Mouse (Mus musculus) fibroblast of lung, adult 2 months (primary cell): Measurements from ENCODE around the gene Tmem156.

Experiments
- DNase-seq: peaks from one replicate; pipeline ENCODE4 v3.0.0-alpha.2; 2011; ENCODE audit warnings: low read depth

Tmem156 gene

DNA sequence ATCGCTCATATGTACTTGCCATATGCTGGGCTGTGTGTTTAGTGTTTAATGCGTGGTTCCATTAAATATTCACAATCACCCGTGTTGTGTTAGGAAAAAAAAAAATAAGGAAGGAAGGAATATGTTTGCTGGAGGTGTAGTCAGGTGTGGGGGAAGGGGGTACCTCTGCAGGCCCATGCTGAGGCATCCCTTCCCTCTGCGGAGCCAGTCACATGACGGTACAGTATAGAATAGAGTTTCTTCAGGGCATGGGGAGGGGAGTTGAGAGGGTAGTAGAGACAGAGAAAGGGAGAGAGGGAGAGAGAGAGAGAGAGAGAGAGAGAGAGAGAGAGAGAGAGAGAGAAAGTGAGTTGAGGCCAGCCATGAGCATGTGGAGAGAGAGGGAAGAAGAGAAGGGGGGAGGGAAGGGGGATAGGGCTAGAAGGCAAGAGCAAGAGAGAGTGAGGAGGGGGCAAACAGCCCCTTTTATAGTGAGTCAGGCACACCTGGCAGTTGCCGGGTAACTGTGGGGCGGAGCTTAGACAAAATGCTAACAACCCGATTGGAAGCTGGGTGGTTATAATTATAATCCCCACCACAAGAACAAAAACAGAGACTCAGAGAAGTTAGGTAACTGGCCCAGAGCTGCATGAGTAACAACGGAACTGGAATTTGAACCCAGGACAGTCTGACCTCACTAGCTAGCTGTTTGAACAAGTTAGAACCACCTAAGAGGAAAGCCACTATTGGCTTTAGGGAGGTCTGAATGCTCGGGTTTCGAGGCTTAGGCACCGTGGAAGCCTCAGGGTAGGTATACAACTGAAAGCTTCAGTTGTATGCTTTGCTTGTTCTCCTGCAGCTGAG, 45.3 kb downstream of the Tmem156 start:
- peak; percentile 13 for DNase-seq

GRCm38 (mm10) chr5:65045642-65046370, 46.1 kb downstream of the Tmem156 start:
- DNase-seq = peak; percentile 31

GRCm38 (mm10) chr5:65043407-65043895, 48.5 kb downstream of the Tmem156 start:
- no peak for DNase-seq

- DNase-seq = no peak
Measured at GRCm38 (mm10) chr5:65040463-65040862, 51.5 kb downstream of the Tmem156 start.

DNA sequence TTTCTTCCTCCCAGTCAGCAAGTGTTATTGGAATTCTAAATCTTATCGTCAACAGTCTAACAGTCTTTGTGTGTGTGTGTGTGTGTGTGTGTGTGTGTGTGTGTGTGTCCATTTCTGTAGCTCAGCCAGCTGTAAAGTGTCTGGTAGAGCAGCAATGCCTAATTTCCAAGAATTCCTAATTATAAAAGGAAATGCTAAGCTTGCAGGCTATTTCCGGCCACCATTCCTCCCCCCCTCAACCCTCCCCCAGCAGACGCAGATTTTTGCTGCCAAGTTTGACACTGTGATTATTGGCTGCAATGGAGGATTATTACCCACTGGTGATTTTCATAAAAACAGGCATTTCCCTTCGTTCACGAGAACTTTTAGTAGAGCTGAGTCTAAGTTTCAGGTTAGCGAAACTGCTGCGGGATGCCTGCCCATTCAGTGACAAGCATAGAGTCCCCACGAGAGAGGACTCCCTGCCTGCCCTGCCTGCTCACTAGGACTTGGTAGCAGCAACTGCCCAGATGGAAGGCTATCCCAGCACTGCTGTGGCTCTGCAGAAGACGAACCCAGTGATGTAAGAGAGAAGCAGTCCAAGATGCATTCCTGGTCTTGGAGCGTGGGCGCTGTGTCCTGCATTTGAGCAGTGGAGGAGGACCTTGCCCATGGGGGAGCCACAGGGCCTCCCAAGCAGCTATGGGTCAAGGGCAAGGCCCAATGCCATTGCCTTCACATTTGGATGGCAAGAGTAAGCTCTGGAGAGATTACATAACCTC, 52.9 kb downstream of the Tmem156 start:
- peak; percentile 16 for DNase-seq

DNA sequence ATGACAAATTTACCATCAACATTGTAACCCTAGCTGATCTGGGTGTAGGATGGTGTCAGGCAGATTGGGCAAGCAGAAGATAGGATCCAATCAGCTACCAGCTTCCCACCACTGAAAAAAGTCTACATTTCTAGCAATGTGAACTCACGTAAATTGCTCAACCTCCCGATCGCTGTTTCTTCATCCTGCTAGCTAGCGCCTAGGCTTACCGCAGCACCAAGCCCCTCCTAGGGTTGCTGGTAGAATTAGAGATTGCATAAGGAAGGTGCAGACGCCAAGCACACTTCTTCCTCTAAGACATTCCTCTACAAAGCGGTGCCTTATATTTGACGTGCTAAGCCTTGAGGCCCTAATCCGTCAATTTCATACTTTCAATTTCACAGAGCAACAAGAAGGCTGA, 53.6 kb downstream of the Tmem156 start:
- peak; percentile 51 for DNase-seq

GRCm38 (mm10) chr5:65036597-65036996, 55.3 kb downstream of the Tmem156 start:
- DNase-seq = no peak

DNA sequence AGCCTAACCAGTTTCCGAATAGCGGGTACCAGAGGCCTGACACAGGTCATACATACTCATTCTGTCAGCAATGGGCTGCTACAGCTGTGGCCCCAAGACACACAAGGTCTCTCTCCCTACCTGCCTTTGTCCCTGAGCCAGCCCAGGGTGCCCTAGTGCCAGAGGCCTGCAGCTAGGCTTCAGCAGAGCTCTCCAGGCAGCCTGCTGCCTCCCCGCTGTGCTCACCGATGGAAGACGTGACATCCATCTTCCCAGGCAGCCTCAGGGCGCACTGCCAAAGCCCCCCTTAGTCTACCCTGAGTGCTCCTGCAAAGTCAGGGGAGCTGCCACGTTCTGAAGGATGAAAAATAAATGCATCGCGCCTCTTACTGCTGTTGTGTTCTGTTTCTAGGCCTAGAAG, 63.9 kb downstream of the Tmem156 start:
- no peak for DNase-seq

DNA sequence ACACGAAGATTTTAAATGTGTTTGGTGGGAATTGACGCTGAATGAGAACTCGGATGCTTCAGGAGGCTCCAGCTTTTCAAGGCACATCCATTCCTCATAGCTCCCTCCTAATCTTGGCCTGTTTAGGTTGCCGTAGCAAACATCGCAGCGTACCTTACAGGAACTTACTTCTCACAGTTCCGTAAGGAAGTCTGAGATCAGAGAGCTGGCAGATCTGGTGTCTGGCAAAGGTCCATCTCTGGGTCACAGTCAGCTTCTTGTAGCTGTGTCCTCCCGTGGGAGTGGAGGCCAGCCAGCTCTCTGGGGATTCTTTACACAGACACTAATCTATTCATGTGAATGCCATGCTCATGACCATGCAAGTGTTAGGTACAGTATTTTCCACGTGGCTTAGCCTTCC, 65.2 kb downstream of the Tmem156 start:
- DNase-seq = no peak

- no peak for DNase-seq
Measured at GRCm38 (mm10) chr5:65025916-65026315, 66.0 kb downstream of the Tmem156 start.

GRCm38 (mm10) chr5:65024641-65025040, 67.3 kb downstream of the Tmem156 start:
- DNase-seq = no peak

GRCm38 (mm10) chr5:65022006-65022405, 69.9 kb downstream of the Tmem156 start:
- DNase-seq = no peak

DNA sequence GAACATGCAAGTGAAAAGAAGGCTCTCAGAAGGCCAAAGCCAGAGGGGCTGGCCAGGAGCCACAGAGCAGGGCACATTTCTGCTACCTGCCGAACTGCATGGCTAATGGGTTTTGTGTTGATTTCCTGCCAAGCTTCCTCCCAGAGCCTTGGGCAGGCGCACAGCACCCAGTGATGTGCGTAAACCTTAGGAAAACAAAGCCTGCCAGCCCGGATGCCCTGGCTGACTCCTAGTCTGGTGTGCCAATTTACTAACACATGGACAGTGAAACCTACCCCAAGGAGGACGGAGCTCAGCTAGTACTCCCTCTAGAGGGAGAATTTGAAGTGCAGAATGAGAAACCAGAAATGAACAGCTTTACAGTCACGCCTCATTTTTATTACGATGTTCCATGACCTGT, 72.1 kb downstream of the Tmem156 start:
- DNase-seq = no peak

DNA sequence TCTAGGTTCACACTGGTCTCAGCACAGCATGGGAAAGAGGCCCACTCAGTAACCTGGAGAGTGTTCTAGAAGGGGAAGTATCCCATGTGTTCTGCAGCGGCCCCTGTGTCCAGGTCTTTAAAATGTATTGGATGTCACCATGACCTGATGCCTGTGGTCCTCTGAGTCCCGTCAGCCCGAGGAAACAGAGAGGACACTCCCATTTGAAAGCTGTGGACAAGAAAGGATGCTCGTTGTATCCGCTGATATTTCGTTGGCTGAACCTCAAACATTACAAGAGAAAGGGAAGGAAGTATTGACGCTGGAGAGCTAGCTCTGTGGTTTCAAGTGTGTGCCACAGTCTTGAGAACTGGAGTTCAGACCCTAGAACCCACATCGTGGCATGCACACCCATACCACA, 72.8 kb downstream of the Tmem156 start:
- no peak for DNase-seq

GRCm38 (mm10) chr5:65015508-65015907, 76.4 kb downstream of the Tmem156 start:
- no peak for DNase-seq

GRCm38 (mm10) chr5:65011901-65012573, 79.9 kb downstream of the Tmem156 start:
- no peak for DNase-seq

GRCm38 (mm10) chr5:65006011-65006491, 85.9 kb downstream of the Tmem156 start:
- no peak for DNase-seq

DNA sequence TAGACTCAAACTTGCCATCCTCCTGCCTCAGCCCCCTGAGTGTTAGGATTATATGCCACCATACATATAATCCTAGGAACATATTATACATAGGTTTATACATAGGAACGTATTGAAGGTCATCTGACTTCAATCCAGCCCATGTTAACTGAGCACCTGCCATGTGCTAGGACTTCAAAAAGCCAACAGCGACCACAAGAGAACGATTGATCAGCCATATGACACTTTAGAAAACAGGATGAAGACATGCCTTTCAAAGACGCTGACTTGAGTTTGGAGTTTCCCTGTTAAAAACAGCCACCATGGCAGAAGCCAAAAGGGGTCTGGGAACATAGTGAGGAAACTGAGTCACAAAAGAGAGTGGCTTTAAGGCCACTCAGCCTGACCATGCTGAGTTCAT, 86.7 kb downstream of the Tmem156 start:
- no peak for DNase-seq
